ENCODE assay signal across 7 mouse cellular contexts in the genomic region with DNA sequence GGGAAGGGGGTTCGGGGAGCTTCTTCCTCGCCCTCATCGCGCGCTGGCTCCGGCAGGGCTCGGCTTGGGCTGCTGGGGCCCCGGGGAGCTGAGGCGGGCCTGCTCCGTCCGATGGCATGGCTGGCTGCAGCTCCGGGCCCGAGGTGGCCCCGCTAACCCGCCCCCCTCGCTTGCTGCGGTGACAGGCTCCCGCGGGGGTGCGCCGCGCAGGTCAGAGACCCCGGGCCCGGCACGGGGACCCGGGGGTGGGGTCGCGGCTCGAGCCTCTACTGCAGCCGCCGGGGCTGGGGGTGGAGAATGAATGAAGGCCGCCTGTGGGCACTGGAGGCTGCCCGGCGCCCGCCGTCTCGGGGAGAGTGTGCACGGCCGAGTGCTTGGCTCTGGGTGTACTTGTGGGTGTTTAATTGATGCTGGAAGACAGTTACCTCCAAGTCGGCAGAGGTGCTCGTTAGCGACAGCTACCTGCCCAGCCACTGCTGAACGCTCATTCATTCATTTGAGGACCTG. TPM values are rescaled to one million over a fixed set of nuclear protein-coding genes. Genes with fewer than 3 reads are reported as not detected.
A peak's percentile ranks its signal among the peaks of the same experiment; 100 is the strongest.
DNase-seq lines count a peak whose midpoint lies in the region; ATAC-seq and TF ChIP-seq lines count a peak whose summit lies in the region.

No protein-coding gene starts in this region.

- no peaks in the 10 kb centered on the region for H3K36me3 ChIP-seq in lung, embryonic 15.5 days
- no peaks in the 10 kb centered on the region for H3K36me3 ChIP-seq in forebrain, embryonic 16.5 days (ENCODE audit: control insufficient read depth, insufficient read depth)
- no peaks in the 10 kb centered on the region for H3K36me3 ChIP-seq in limb, embryonic 11.5 days (ENCODE audit: control insufficient read depth, insufficient read depth, low read length)
- H3K36me3 ChIP-seq in neural tube, embryonic 14.5 days (ENCODE audit: control insufficient read depth, insufficient read depth, low read length) = no peaks in the 10 kb centered on the region

- no peak for DNase-seq in lung, postnatal 25 days (ENCODE audit: low spot score)
- DNase-seq in limb, embryonic 11.5 days (ENCODE audit: low spot score) = peak; percentile 59
- DNase-seq in spleen, postnatal 4 days (ENCODE audit: low spot score in 2 of 2) = no peak

- no peak for TF ChIP-seq CTCF in bone marrow macrophage, adult 2 months (IDR thresholded peaks at IDR 0.05; ENCODE audit: low read depth, low read length)

- H3K4me3 ChIP-seq in lung, embryonic 15.5 days = peak overlapping the region; percentile 78
- peak overlapping the region; percentile 96 for H3K4me3 ChIP-seq in bone marrow macrophage, adult 2 months (ENCODE audit: insufficient read depth, low read length)
- H3K4me3 ChIP-seq in forebrain, embryonic 16.5 days (replicated peaks; ENCODE audit: low read length) = peak overlapping the region; percentile 96
- peak overlapping the region; percentile 100 for H3K4me3 ChIP-seq in limb, embryonic 11.5 days (ENCODE audit: low read depth, low read length)
- peak overlapping the region; percentile 97 for H3K4me3 ChIP-seq in neural tube, embryonic 14.5 days (ENCODE audit: low read depth, low read length)

- peak overlapping the region; percentile 84 for H3K4me2 ChIP-seq in lung, embryonic 15.5 days
- peak overlapping the region; percentile 76 for H3K4me2 ChIP-seq in forebrain, embryonic 16.5 days (ENCODE audit: low read length)
- H3K4me2 ChIP-seq in limb, embryonic 11.5 days (ENCODE audit: low read depth, severe bottlenecking) = peak overlapping the region; percentile 57
- peak overlapping the region; percentile 77 for H3K4me2 ChIP-seq in neural tube, embryonic 14.5 days (ENCODE audit: low read depth, low read length)

- H3K4me1 ChIP-seq in lung, embryonic 15.5 days = peaks cover 20% of the 10 kb centered on the region
- peaks cover 10% of the 10 kb centered on the region for H3K4me1 ChIP-seq in bone marrow macrophage, adult 2 months (ENCODE audit: control insufficient read depth, insufficient read depth, low read length)
- peaks cover 18% of the 10 kb centered on the region for H3K4me1 ChIP-seq in forebrain, embryonic 16.5 days (replicated peaks; ENCODE audit: control insufficient read depth, insufficient read depth, low read length)
- H3K4me1 ChIP-seq in limb, embryonic 11.5 days (ENCODE audit: control insufficient read depth, insufficient read depth, low read length) = peaks cover 7% of the 10 kb centered on the region
- H3K4me1 ChIP-seq in neural tube, embryonic 14.5 days (ENCODE audit: control insufficient read depth, insufficient read depth, low read length) = peaks cover 13% of the 10 kb centered on the region

- peak overlapping the region; percentile 76 for H3K27ac ChIP-seq in lung, embryonic 15.5 days
- peak overlapping the region; percentile 95 for H3K27ac ChIP-seq in bone marrow macrophage, adult 2 months (ENCODE audit: insufficient read depth, low read depth, low read length)
- H3K27ac ChIP-seq in forebrain, embryonic 16.5 days (ENCODE audit: low read length) = peak overlapping the region; percentile 95
- H3K27ac ChIP-seq in limb, embryonic 11.5 days (replicated peaks; ENCODE audit: low read depth, low read length) = peak overlapping the region; percentile 85
- H3K27ac ChIP-seq in neural tube, embryonic 14.5 days (ENCODE audit: low read depth, low read length) = peak overlapping the region; percentile 87

- ATAC-seq in lung, embryonic 15.5 days (ENCODE audit: borderline replicate concordance, extremely low read depth, low FRiP score, low TSS enrichment) = peak; percentile 62
- peak; percentile 69 for ATAC-seq in forebrain, embryonic 16.5 days
- peak; percentile 63; the same call in 1 of the 2 replicates for ATAC-seq in limb, embryonic 11.5 days (ENCODE audit: insufficient number of reproducible peaks, low FRiP score, low TSS enrichment, low read depth)
- ATAC-seq in neural tube, embryonic 14.5 days (ENCODE audit: low read depth) = peak; percentile 63

- WGBS in lung, embryonic 15.5 days = under 1% methylated on average over 43 of the region's 43 CpGs
- WGBS in forebrain, embryonic 16.5 days = under 1% methylated on average over 43 of the region's 43 CpGs
- WGBS in limb, embryonic 11.5 days = under 1% methylated on average over 42 of the region's 43 CpGs
- 0% methylated on average over 42 of the region's 43 CpGs for WGBS in neural tube, embryonic 14.5 days

- peak overlapping the region; percentile 78 for H3K9ac ChIP-seq in lung, embryonic 15.5 days
- peak overlapping the region; percentile 94 for H3K9ac ChIP-seq in forebrain, embryonic 16.5 days (replicated peaks; ENCODE audit: low read depth, low read length)
- H3K9ac ChIP-seq in limb, embryonic 11.5 days (ENCODE audit: low read length) = peak overlapping the region; percentile 88
- peak overlapping the region; percentile 91 for H3K9ac ChIP-seq in neural tube, embryonic 14.5 days (replicated peaks; ENCODE audit: low read depth, low read length)

- TF ChIP-seq POLR2A in bone marrow macrophage, adult 2 months (IDR thresholded peaks at IDR 0.05; ENCODE audit: borderline replicate concordance, low read depth, low read length) = no peak

- no peaks in the 10 kb centered on the region for H3K27me3 ChIP-seq in lung, embryonic 15.5 days
- no peaks in the 10 kb centered on the region for H3K27me3 ChIP-seq in forebrain, embryonic 16.5 days (replicated peaks; ENCODE audit: control insufficient read depth, insufficient read depth, low read length)
- H3K27me3 ChIP-seq in limb, embryonic 11.5 days (ENCODE audit: control insufficient read depth, insufficient read depth, low read length) = no peaks in the 10 kb centered on the region
- H3K27me3 ChIP-seq in neural tube, embryonic 14.5 days (ENCODE audit: control insufficient read depth, insufficient read depth, low read length) = no peaks in the 10 kb centered on the region

- no peaks in the 10 kb centered on the region for H3K9me3 ChIP-seq in lung, embryonic 15.5 days
- no peaks in the 10 kb centered on the region for H3K9me3 ChIP-seq in forebrain, embryonic 16.5 days (ENCODE audit: control insufficient read depth, low read length)
- no peaks in the 10 kb centered on the region for H3K9me3 ChIP-seq in limb, embryonic 11.5 days (ENCODE audit: control insufficient read depth, low read length)
- H3K9me3 ChIP-seq in neural tube, embryonic 14.5 days (ENCODE audit: control insufficient read depth, low read length) = no peaks in the 10 kb centered on the region

RNA-seq across cellular contexts. Expression of a gene that starts 0.5 kb away (rescaled TPM):
- 17.8 and 20.6 TPM in 2 replicates for polyA plus RNA-seq in lung, embryonic 15.5 days (2015; fragmentation: Nextera tagmentation; extraction: Ambion mirVana)
- 19.0 and 21.4 TPM in 2 replicates for polyA plus RNA-seq in bone marrow macrophage, adult 2 months (2012; ENCODE audit: insufficient read depth, insufficient read length, missing spikeins)
- polyA plus RNA-seq in forebrain, embryonic 16.5 days (2015; fragmentation: Nextera tagmentation; extraction: Ambion mirVana) = 32.7 and 42.7 TPM in 2 replicates
- polyA plus RNA-seq in limb, embryonic 11.5 days (2014; fragmentation: Nextera tagmentation; extraction: Ambion mirVana) = 23.2 and 23.6 TPM in 2 replicates
- polyA plus RNA-seq in neural tube, embryonic 14.5 days (2014; fragmentation: Nextera tagmentation; extraction: Ambion mirVana) = 32.2 and 36.0 TPM in 2 replicates

RNA-seq across cellular contexts. Expression of a gene that starts 19.7 kb away (rescaled TPM):
- 0.49 and 1.0 TPM in 2 replicates for polyA plus RNA-seq in lung, embryonic 15.5 days (2015; fragmentation: Nextera tagmentation; extraction: Ambion mirVana)
- 0.55 TPM in 1 of 2 replicates, not detected in the other for polyA plus RNA-seq in bone marrow macrophage, adult 2 months (2012; ENCODE audit: insufficient read depth, insufficient read length, missing spikeins)
- not detected in 2 replicates for polyA plus RNA-seq in forebrain, embryonic 16.5 days (2015; fragmentation: Nextera tagmentation; extraction: Ambion mirVana)
- polyA plus RNA-seq in limb, embryonic 11.5 days (2014; fragmentation: Nextera tagmentation; extraction: Ambion mirVana) = 0.77 and 2.2 TPM in 2 replicates
- 0.15 TPM in 1 of 2 replicates, not detected in the other for polyA plus RNA-seq in neural tube, embryonic 14.5 days (2014; fragmentation: Nextera tagmentation; extraction: Ambion mirVana)

RNA-seq across cellular contexts. Expression of a gene that starts 57.9 kb away (rescaled TPM):
- 45.3 and 46.7 TPM in 2 replicates for polyA plus RNA-seq in lung, embryonic 15.5 days (2015; fragmentation: Nextera tagmentation; extraction: Ambion mirVana)
- polyA plus RNA-seq in bone marrow macrophage, adult 2 months (2012; ENCODE audit: insufficient read depth, insufficient read length, missing spikeins) = 11.3 and 12.9 TPM in 2 replicates
- 40.5 and 43.3 TPM in 2 replicates for polyA plus RNA-seq in forebrain, embryonic 16.5 days (2015; fragmentation: Nextera tagmentation; extraction: Ambion mirVana)
- polyA plus RNA-seq in limb, embryonic 11.5 days (2014; fragmentation: Nextera tagmentation; extraction: Ambion mirVana) = 48.6 and 48.9 TPM in 2 replicates
- polyA plus RNA-seq in neural tube, embryonic 14.5 days (2014; fragmentation: Nextera tagmentation; extraction: Ambion mirVana) = 28.0 and 30.7 TPM in 2 replicates

RNA-seq across cellular contexts. Expression of a gene that starts 58.0 kb away (rescaled TPM):
- polyA plus RNA-seq in lung, embryonic 15.5 days (2015; fragmentation: Nextera tagmentation; extraction: Ambion mirVana) = 3.5 and 4.0 TPM in 2 replicates
- 4.8 and 5.9 TPM in 2 replicates for polyA plus RNA-seq in bone marrow macrophage, adult 2 months (2012; ENCODE audit: insufficient read depth, insufficient read length, missing spikeins)
- polyA plus RNA-seq in forebrain, embryonic 16.5 days (2015; fragmentation: Nextera tagmentation; extraction: Ambion mirVana) = 1.4 and 2.1 TPM in 2 replicates
- 1.7 and 2.0 TPM in 2 replicates for polyA plus RNA-seq in limb, embryonic 11.5 days (2014; fragmentation: Nextera tagmentation; extraction: Ambion mirVana)
- 1.6 TPM in 2 replicates for polyA plus RNA-seq in neural tube, embryonic 14.5 days (2014; fragmentation: Nextera tagmentation; extraction: Ambion mirVana)

RNA-seq across cellular contexts. Expression of a gene that starts 58.5 kb away (rescaled TPM):
- polyA plus RNA-seq in lung, embryonic 15.5 days (2015; fragmentation: Nextera tagmentation; extraction: Ambion mirVana) = 1.7 and 1.9 TPM in 2 replicates
- polyA plus RNA-seq in bone marrow macrophage, adult 2 months (2012; ENCODE audit: insufficient read depth, insufficient read length, missing spikeins) = 2.5 and 2.6 TPM in 2 replicates
- polyA plus RNA-seq in forebrain, embryonic 16.5 days (2015; fragmentation: Nextera tagmentation; extraction: Ambion mirVana) = 1.0 and 1.5 TPM in 2 replicates
- polyA plus RNA-seq in limb, embryonic 11.5 days (2014; fragmentation: Nextera tagmentation; extraction: Ambion mirVana) = 0.52 and 0.91 TPM in 2 replicates
- polyA plus RNA-seq in neural tube, embryonic 14.5 days (2014; fragmentation: Nextera tagmentation; extraction: Ambion mirVana) = 1.4 and 1.5 TPM in 2 replicates
